Comparison of ENCODE assay signal across 8 mouse cellular contexts in genomic region chr3:146769940-146770659, GRCm38 (mm10). TPM values are rescaled to one million over a fixed set of nuclear protein-coding genes. Genes with fewer than 3 reads are reported as not detected.
DNase-seq lines count a peak whose midpoint lies in the region; ATAC-seq lines count a peak whose summit lies in the region.

No protein-coding gene starts in this region.

- no peaks in the 10 kb centered on the region for H3K27me3 ChIP-seq in heart, embryonic 11.5 days (ENCODE audit: control insufficient read depth, insufficient read depth, low read length)
- H3K27me3 ChIP-seq in hindbrain, embryonic 14.5 days (ENCODE audit: control insufficient read depth, insufficient read depth, low read length): no peaks in the 10 kb centered on the region
- no peaks in the 10 kb centered on the region for H3K27me3 ChIP-seq in liver, embryonic 13.5 days

- H3K9ac ChIP-seq in heart, embryonic 11.5 days (ENCODE audit: low read depth, low read length): peak overlapping the region; percentile 34; the same call in 1 of the 2 replicates
- H3K9ac ChIP-seq in hindbrain, embryonic 14.5 days: peak overlapping the region; percentile 61
- H3K9ac ChIP-seq in liver, embryonic 13.5 days: no peak overlapping the region; the same call in 1 of the 2 replicates

- no peak for DNase-seq in heart, adult 9 months (ENCODE audit: low spot score in 2 of 2)
- peak; percentile 13 for DNase-seq in embryo, embryonic 9.5 days (ENCODE audit: extremely low spot score)
- DNase-seq in hindbrain, embryonic 14.5 days (ENCODE audit: low spot score): peak; percentile 75
- DNase-seq in liver, embryonic 13.5 days: no peak
- peak; percentile 56 for DNase-seq in right cerebral cortex, postnatal 25 days
- DNase-seq in thymus, postnatal 14 days: no peak

- ATAC-seq in heart, embryonic 11.5 days (replicated peaks; ENCODE audit: insufficient number of reproducible peaks, low FRiP score, low TSS enrichment): no peak
- peak; percentile 75 for ATAC-seq in hindbrain, embryonic 14.5 days (ENCODE audit: low FRiP score)
- ATAC-seq in liver, embryonic 13.5 days (ENCODE audit: low read depth): no peak; the same call in 1 of the 2 replicates
- no peak for ATAC-seq in granulocyte monocyte progenitor cell, adult 5-6 weeks (replicated peaks; ENCODE audit: poor library complexity, severe bottlenecking)

- H3K4me3 ChIP-seq in heart, embryonic 11.5 days (ENCODE audit: low read depth, low read length): peak overlapping the region; percentile 36
- peak overlapping the region; percentile 35 for H3K4me3 ChIP-seq in hindbrain, embryonic 14.5 days (replicated peaks; ENCODE audit: low read length)
- H3K4me3 ChIP-seq in liver, embryonic 13.5 days (replicated peaks): peak overlapping the region; percentile 8

- peaks cover 28% of the 10 kb centered on the region for H3K4me1 ChIP-seq in heart, embryonic 11.5 days (ENCODE audit: control insufficient read depth, insufficient read depth, low read length)
- peaks cover 41% of the 10 kb centered on the region for H3K4me1 ChIP-seq in hindbrain, embryonic 14.5 days (replicated peaks; ENCODE audit: control insufficient read depth, insufficient read depth, low read length)
- H3K4me1 ChIP-seq in liver, embryonic 13.5 days (replicated peaks): peaks cover 36% of the 10 kb centered on the region

- H3K9me3 ChIP-seq in heart, embryonic 11.5 days (replicated peaks; ENCODE audit: control insufficient read depth, low read length): no peaks in the 10 kb centered on the region
- H3K9me3 ChIP-seq in hindbrain, embryonic 14.5 days (ENCODE audit: control insufficient read depth, low read length): no peaks in the 10 kb centered on the region
- H3K9me3 ChIP-seq in liver, embryonic 13.5 days (replicated peaks): no peaks in the 10 kb centered on the region

- H3K36me3 ChIP-seq in heart, embryonic 11.5 days (ENCODE audit: control insufficient read depth, insufficient read depth, low read length): no peaks in the 10 kb centered on the region
- 0 out of 2 replicates have a peak, but pooled peaks cover 3% of the 10 kb centered on the region for H3K36me3 ChIP-seq in hindbrain, embryonic 14.5 days (replicated peaks; ENCODE audit: control insufficient read depth, insufficient read depth)
- H3K36me3 ChIP-seq in liver, embryonic 13.5 days: 0 out of 2 replicates have a peak, but pooled peaks cover 4% of the 10 kb centered on the region

- H3K4me2 ChIP-seq in heart, embryonic 11.5 days: peak overlapping the region; percentile 65
- H3K4me2 ChIP-seq in hindbrain, embryonic 14.5 days (replicated peaks): peak overlapping the region; percentile 51
- peak overlapping the region; percentile 36 for H3K4me2 ChIP-seq in liver, embryonic 13.5 days

- WGBS in heart, embryonic 11.5 days (ENCODE audit: insufficient replicate concordance): 14% methylated on average over 17 of the region's 17 CpGs
- 9% methylated on average over 17 of the region's 17 CpGs for WGBS in hindbrain, embryonic 14.5 days
- WGBS in liver, embryonic 13.5 days (ENCODE audit: insufficient replicate concordance): 51% methylated on average over 17 of the region's 17 CpGs

- H3K27ac ChIP-seq in heart, embryonic 11.5 days (ENCODE audit: low read depth, low read length): peak overlapping the region; percentile 68
- H3K27ac ChIP-seq in hindbrain, embryonic 14.5 days: peak overlapping the region; percentile 93
- no peak overlapping the region for H3K27ac ChIP-seq in liver, embryonic 13.5 days

RNA-seq across cellular contexts. Expression of gene Prkacb, which starts 42.7 kb away (rescaled TPM):
- 46.3 and 54.1 TPM in 2 replicates for polyA plus RNA-seq in heart, embryonic 11.5 days (2014; fragmentation: Nextera tagmentation; extraction: Ambion mirVana)
- polyA plus RNA-seq in hindbrain, embryonic 14.5 days (2014; fragmentation: Nextera tagmentation; extraction: Ambion mirVana): 216 and 258 TPM in 2 replicates
- 13.8 and 16.8 TPM in 2 replicates for polyA plus RNA-seq in liver, embryonic 13.5 days (2015; fragmentation: Nextera tagmentation; extraction: Ambion mirVana)
- total RNA-seq in granulocyte monocyte progenitor cell, adult 5-6 weeks (2014; fragmentation: Nextera tagmentation): 59.3 and 64.8 TPM in 2 replicates
- total RNA-seq in granulocyte monocyte progenitor cell, adult 5-6 weeks (2017): 78.1 and 85.3 TPM in 2 replicates

Comparison
In these comparisons a context has a peak if more than half of its experiments do, and no peak if none do; other contexts are left out.
1. DNase-seq: peak in embryo, embryonic 9.5 days (single experiment), hindbrain, embryonic 14.5 days (single experiment) and right cerebral cortex, postnatal 25 days (single experiment); none in heart, adult 9 months (0 of 2), liver, embryonic 13.5 days (single experiment) and thymus, postnatal 14 days (single experiment).
2. Peak in every context shown above with its lines, with median percentiles within 50 percentile points of each other: H3K4me2 ChIP-seq and H3K4me3 ChIP-seq.